20 mouse cellular contexts compared by ENCODE assay signal in genomic region chr1:32294702-32295101, GRCm38 (mm10).
"Had no signal": no experiment of that assay in that cellular context is flagged by ENCODE, and none has a peak within 500 bp of the region (broad histone marks: within the 10 kb centered on the region; RNA-seq: fewer than 3 reads in every experiment).

No protein-coding gene starts in this region.

- ATAC-seq: forebrain, embryonic 13.5 days; forebrain, embryonic 14.5 days; forebrain, embryonic 15.5 days; forebrain, embryonic 16.5 days; forebrain, postnatal 0 days had no signal

- DNase-seq: cerebellum, adult 8-10 months; cerebellum, adult 9-10 months; cerebellum, adult 9-11 months; cerebellum, postnatal 10 days; cerebellum, postnatal 14 days; cerebellum, postnatal 25 days; cerebellum, postnatal 36 days; embryo, embryonic 11 days; forebrain, postnatal 0 days; gastrocnemius, adult 2 months; gastrocnemius, postnatal 10 days; gastrocnemius, postnatal 14 days; gastrocnemius, postnatal 25 days; gastrocnemius, postnatal 36 days; heart, adult 18-20 months; heart, adult 2 months had no signal
